10 mouse cellular contexts compared by ENCODE assay signal in genomic region chr19:55091602-55092413, GRCm38 (mm10). TPM values are rescaled to one million over a fixed set of nuclear protein-coding genes. Genes with fewer than 3 reads are reported as not detected.
DNase-seq lines count a peak whose midpoint lies in the region; ATAC-seq and TF ChIP-seq lines count a peak whose summit lies in the region.
"Had no signal": no experiment of that assay in that cellular context is flagged by ENCODE, and none has a peak within 500 bp of the region (broad histone marks: within the 10 kb centered on the region; RNA-seq: fewer than 3 reads in every experiment).

No protein-coding gene starts in this region.

- H3K9me3 ChIP-seq in midbrain, postnatal 0 days (ENCODE audit: low read length) = no peaks in the 10 kb centered on the region
- H3K9me3 ChIP-seq in midbrain, embryonic 14.5 days (ENCODE audit: control insufficient read depth, low read length) = no peaks in the 10 kb centered on the region
- H3K9me3 ChIP-seq in lung, embryonic 15.5 days = no peaks in the 10 kb centered on the region
- no peaks in the 10 kb centered on the region for H3K9me3 ChIP-seq in neural tube, embryonic 15.5 days (replicated peaks)
- H3K9me3 ChIP-seq in embryonic facial prominence, embryonic 10.5 days = no peaks in the 10 kb centered on the region
- H3K9me3 ChIP-seq: embryonic facial prominence, embryonic 12.5 days had no signal

- no peaks in the 10 kb centered on the region for H3K4me1 ChIP-seq in midbrain, postnatal 0 days (ENCODE audit: insufficient read depth, low read length)
- H3K4me1 ChIP-seq in midbrain, embryonic 14.5 days (ENCODE audit: control insufficient read depth, insufficient read depth, low read length) = no peaks in the 10 kb centered on the region
- H3K4me1 ChIP-seq in lung, embryonic 15.5 days = peaks cover 32% of the 10 kb centered on the region
- H3K4me1 ChIP-seq in neural tube, embryonic 15.5 days = 0 out of 2 replicates have a peak, but pooled peaks cover 3% of the 10 kb centered on the region
- H3K4me1 ChIP-seq in embryonic facial prominence, embryonic 10.5 days = no peaks in the 10 kb centered on the region
- H3K4me1 ChIP-seq: embryonic facial prominence, embryonic 12.5 days had no signal

- no peaks in the 10 kb centered on the region for H3K27me3 ChIP-seq in midbrain, postnatal 0 days (ENCODE audit: insufficient read depth, low read length)
- no peaks in the 10 kb centered on the region for H3K27me3 ChIP-seq in midbrain, embryonic 14.5 days (ENCODE audit: control insufficient read depth, insufficient read depth, low read length)
- H3K27me3 ChIP-seq in lung, embryonic 15.5 days = no peaks in the 10 kb centered on the region
- no peaks in the 10 kb centered on the region for H3K27me3 ChIP-seq in neural tube, embryonic 15.5 days (replicated peaks)
- H3K27me3 ChIP-seq in embryonic facial prominence, embryonic 10.5 days (replicated peaks; ENCODE audit: low read depth, poor library complexity, severe bottlenecking) = no peaks in the 10 kb centered on the region
- H3K27me3 ChIP-seq: embryonic facial prominence, embryonic 12.5 days; Patski had no signal

- H3K4me3 ChIP-seq in midbrain, postnatal 0 days (ENCODE audit: low read depth, low read length) = no peak overlapping the region
- H3K4me3 ChIP-seq in midbrain, embryonic 14.5 days (replicated peaks; ENCODE audit: low read depth, low read length) = no peak overlapping the region
- no peak overlapping the region for H3K4me3 ChIP-seq in lung, embryonic 15.5 days
- H3K4me3 ChIP-seq in neural tube, embryonic 15.5 days (replicated peaks) = no peak overlapping the region
- no peak overlapping the region for H3K4me3 ChIP-seq in embryonic facial prominence, embryonic 10.5 days
- H3K4me3 ChIP-seq: embryonic facial prominence, embryonic 12.5 days had no signal

- no peak for TF ChIP-seq CTCF in midbrain, postnatal 0 days (IDR thresholded peaks at IDR 0.05)

- no peak overlapping the region for H3K27ac ChIP-seq in midbrain, postnatal 0 days (ENCODE audit: low read depth, low read length)
- H3K27ac ChIP-seq in midbrain, embryonic 14.5 days (replicated peaks; ENCODE audit: low read depth, low read length) = no peak overlapping the region
- peak overlapping the region; percentile 72 for H3K27ac ChIP-seq in lung, embryonic 15.5 days
- H3K27ac ChIP-seq in neural tube, embryonic 15.5 days (replicated peaks) = no peak overlapping the region
- H3K27ac ChIP-seq in embryonic facial prominence, embryonic 10.5 days (replicated peaks) = no peak overlapping the region
- H3K27ac ChIP-seq: embryonic facial prominence, embryonic 12.5 days had no signal

- no peak overlapping the region for H3K4me2 ChIP-seq in midbrain, postnatal 0 days (ENCODE audit: low read depth, low read length, poor library complexity, severe bottlenecking)
- H3K4me2 ChIP-seq in midbrain, embryonic 14.5 days (ENCODE audit: low read length) = no peak overlapping the region
- peak overlapping the region; percentile 19; the same call in 1 of the 2 replicates for H3K4me2 ChIP-seq in lung, embryonic 15.5 days
- no peak overlapping the region for H3K4me2 ChIP-seq in neural tube, embryonic 15.5 days
- H3K4me2 ChIP-seq: embryonic facial prominence, embryonic 12.5 days had no signal

- 89% methylated on average over 17 of the region's 17 CpGs for WGBS in midbrain, postnatal 0 days
- 92% methylated on average over 17 of the region's 17 CpGs for WGBS in midbrain, embryonic 14.5 days
- 43% methylated on average over 17 of the region's 17 CpGs for WGBS in lung, embryonic 15.5 days
- 84% methylated on average over 17 of the region's 17 CpGs for WGBS in neural tube, embryonic 15.5 days
- 91% methylated on average over 17 of the region's 17 CpGs for WGBS in embryonic facial prominence, embryonic 10.5 days

- no peak overlapping the region for H3K9ac ChIP-seq in midbrain, postnatal 0 days (replicated peaks; ENCODE audit: low read length, poor library complexity, severe bottlenecking)
- no peak overlapping the region for H3K9ac ChIP-seq in midbrain, embryonic 14.5 days (replicated peaks; ENCODE audit: low read length)
- H3K9ac ChIP-seq in lung, embryonic 15.5 days = no peak overlapping the region
- H3K9ac ChIP-seq in neural tube, embryonic 15.5 days (replicated peaks) = no peak overlapping the region
- H3K9ac ChIP-seq: embryonic facial prominence, embryonic 12.5 days had no signal

- peaks cover 55% of the 10 kb centered on the region for H3K36me3 ChIP-seq in midbrain, postnatal 0 days (ENCODE audit: insufficient read depth, low read length)
- H3K36me3 ChIP-seq in midbrain, embryonic 14.5 days (ENCODE audit: control insufficient read depth, insufficient read depth, low read length) = peaks cover 73% of the 10 kb centered on the region
- peaks cover 52% of the 10 kb centered on the region for H3K36me3 ChIP-seq in lung, embryonic 15.5 days
- peaks cover 66% of the 10 kb centered on the region for H3K36me3 ChIP-seq in neural tube, embryonic 15.5 days
- H3K36me3 ChIP-seq in embryonic facial prominence, embryonic 10.5 days (replicated peaks) = peaks cover 71% of the 10 kb centered on the region

- no peak for ATAC-seq in midbrain, postnatal 0 days (ENCODE audit: low FRiP score)
- no peak for ATAC-seq in midbrain, embryonic 14.5 days (ENCODE audit: low FRiP score, low TSS enrichment)
- ATAC-seq in lung, embryonic 15.5 days (ENCODE audit: borderline replicate concordance, extremely low read depth, low FRiP score, low TSS enrichment) = peak; percentile 72; the same call in 1 of the 2 replicates
- no peak for ATAC-seq in neural tube, embryonic 15.5 days (ENCODE audit: low FRiP score)
- ATAC-seq: Patski had no signal

- DNase-seq in frontal cortex, adult 2 months (ENCODE audit: extremely low spot score in 1 of 2, low spot score in 1 of 2) = peak; percentile 33 to 57
- DNase-seq in frontal cortex, postnatal 10 days (ENCODE audit: low spot score in 2 of 2) = no peak
- peak; percentile 35 for DNase-seq in midbrain, postnatal 0 days (ENCODE audit: low spot score)
- no peak for DNase-seq in midbrain, embryonic 14.5 days
- peak; percentile 68 for DNase-seq in telencephalon, adult 2 months (ENCODE audit: low read depth, low spot score)
- DNase-seq in embryonic facial prominence, embryonic 10.5 days (ENCODE audit: low spot score) = no peak

RNA-seq across cellular contexts. Expression of gene Gpam, which starts 35.2 kb away (rescaled TPM):
- 38.3 and 46.9 TPM in 2 replicates for polyA plus RNA-seq in frontal cortex, adult 2 months (2012; rRNA removed)
- total RNA-seq in midbrain, postnatal 0 days (2014; rRNA removed) = 81.1 and 83.0 TPM in 2 replicates
- 23.6 and 24.0 TPM in 2 replicates for polyA plus RNA-seq in midbrain, postnatal 0 days (2015; fragmentation: Nextera tagmentation; extraction: Ambion mirVana)
- polyA plus RNA-seq in midbrain, embryonic 14.5 days (2014; fragmentation: Nextera tagmentation; extraction: Ambion mirVana) = 19.3 and 28.7 TPM in 2 replicates
- polyA plus RNA-seq in lung, embryonic 15.5 days (2015; fragmentation: Nextera tagmentation; extraction: Ambion mirVana) = 28.7 and 29.2 TPM in 2 replicates
- polyA plus RNA-seq in neural tube, embryonic 15.5 days (2015; fragmentation: Nextera tagmentation; extraction: Ambion mirVana) = 18.1 and 18.9 TPM in 2 replicates
- 18.1 and 20.4 TPM in 2 replicates for polyA plus RNA-seq in embryonic facial prominence, embryonic 10.5 days (2016; fragmentation: Nextera tagmentation; extraction: Ambion mirVana)

Comparison
In these comparisons a context has a peak if more than half of its experiments do, and no peak if none do; other contexts are left out.
1. DNase-seq: peak in frontal cortex, adult 2 months (2 of 2), midbrain, postnatal 0 days (single experiment) and telencephalon, adult 2 months (single experiment); none in frontal cortex, postnatal 10 days (0 of 2), midbrain, embryonic 14.5 days (single experiment) and embryonic facial prominence, embryonic 10.5 days (single experiment).